Comparison of ENCODE assay signal across 18 mouse cellular contexts in genomic region chr12:117262003-117262402, GRCm38 (mm10).
DNase-seq lines count a peak whose midpoint lies in the region; ATAC-seq and TF ChIP-seq lines count a peak whose summit lies in the region.
"Had no signal": no experiment of that assay in that cellular context is flagged by ENCODE, and none has a peak within 500 bp of the region (broad histone marks: within the 10 kb centered on the region; RNA-seq: fewer than 3 reads in every experiment).

No protein-coding gene starts in this region.

- H3K36me3 ChIP-seq in forebrain, embryonic 10.5 days (replicated peaks): peaks cover 64% of the 10 kb centered on the region
- peaks cover 2% of the 10 kb centered on the region; the same call in 1 of the 2 replicates for H3K36me3 ChIP-seq in forebrain, postnatal 0 days (ENCODE audit: insufficient read depth)
- no peaks in the 10 kb centered on the region for H3K36me3 ChIP-seq in neural tube, embryonic 13.5 days
- H3K36me3 ChIP-seq in hindbrain, embryonic 13.5 days: peaks cover 11% of the 10 kb centered on the region; the same call in 1 of the 2 replicates
- H3K36me3 ChIP-seq in heart, adult 2 months (ENCODE audit: control insufficient read depth, insufficient read depth, low read length): no peaks in the 10 kb centered on the region
- H3K36me3 ChIP-seq: embryonic facial prominence, embryonic 12.5 days; limb, embryonic 13.5 days had no signal

- no peak for TF ChIP-seq CTCF in forebrain, postnatal 0 days (IDR thresholded peaks at IDR 0.05; ENCODE audit: low read depth)
- TF ChIP-seq CTCF in heart, adult 2 months (IDR thresholded peaks at IDR 0.05): no peak

- peaks cover 60% of the 10 kb centered on the region for H3K4me1 ChIP-seq in forebrain, embryonic 10.5 days
- peaks cover 14% of the 10 kb centered on the region for H3K4me1 ChIP-seq in forebrain, postnatal 0 days (ENCODE audit: insufficient read depth)
- H3K4me1 ChIP-seq in neural tube, embryonic 13.5 days (replicated peaks): peaks cover 25% of the 10 kb centered on the region
- H3K4me1 ChIP-seq in hindbrain, embryonic 13.5 days (replicated peaks): peaks cover 29% of the 10 kb centered on the region
- H3K4me1 ChIP-seq in heart, adult 2 months (ENCODE audit: control insufficient read depth, insufficient read depth, low read length): no peaks in the 10 kb centered on the region

- DNase-seq in forebrain, embryonic 10.5 days (ENCODE audit: extremely low spot score, low spot score): no peak
- DNase-seq in forebrain, postnatal 0 days: no peak
- no peak for DNase-seq in neural tube, embryonic 10.5 days (ENCODE audit: extremely low spot score, low spot score)
- DNase-seq in ovary, adult 18-20 months (ENCODE audit: low spot score): no peak
- DNase-seq in adrenal gland, adult 2 months: no peak
- no peak for DNase-seq in heart, adult 2 months
- DNase-seq: adrenal gland, adult 8-10 months; gastrocnemius, adult 2 months; heart, adult 18-20 months; kidney, postnatal 14 days; layer of hippocampus, postnatal 36 days; liver, postnatal 0 days; lung, postnatal 4 days; right cerebral cortex, postnatal 25 days had no signal

- TF ChIP-seq EP300 in heart, adult 2 months (IDR thresholded peaks at IDR 0.05; ENCODE audit: insufficient read depth, low read depth, low read length): no peak

- TF ChIP-seq POLR2A in heart, adult 2 months (IDR thresholded peaks at IDR 0.05; ENCODE audit: insufficient read depth, low read depth, low read length): no peak

- no peaks in the 10 kb centered on the region for H3K79me2 ChIP-seq in heart, adult 2 months (replicated peaks; ENCODE audit: control insufficient read depth, insufficient read depth, low read length)

- H3K27ac ChIP-seq in forebrain, embryonic 10.5 days: peak overlapping the region; percentile 62; the same call in 1 of the 2 replicates
- no peak overlapping the region for H3K27ac ChIP-seq in forebrain, postnatal 0 days (ENCODE audit: low read depth, low read length)
- H3K27ac ChIP-seq in neural tube, embryonic 13.5 days (replicated peaks): no peak overlapping the region
- H3K27ac ChIP-seq in hindbrain, embryonic 13.5 days: peak overlapping the region; percentile 32; the same call in 1 of the 2 replicates
- no peak overlapping the region for H3K27ac ChIP-seq in heart, adult 2 months
- H3K27ac ChIP-seq: embryonic facial prominence, embryonic 12.5 days; gastrocnemius, adult 2 months; limb, embryonic 13.5 days had no signal

- no peaks in the 10 kb centered on the region for H3K9me3 ChIP-seq in forebrain, embryonic 10.5 days
- H3K9me3 ChIP-seq in forebrain, postnatal 0 days (ENCODE audit: low read length): no peaks in the 10 kb centered on the region
- no peaks in the 10 kb centered on the region for H3K9me3 ChIP-seq in neural tube, embryonic 13.5 days
- H3K9me3 ChIP-seq in hindbrain, embryonic 13.5 days: no peaks in the 10 kb centered on the region
- H3K9me3 ChIP-seq: embryonic facial prominence, embryonic 12.5 days; limb, embryonic 13.5 days had no signal

- H3K4me3 ChIP-seq in forebrain, embryonic 10.5 days: no peak overlapping the region
- H3K4me3 ChIP-seq in forebrain, postnatal 0 days (ENCODE audit: low read depth, low read length): no peak overlapping the region
- H3K4me3 ChIP-seq in neural tube, embryonic 13.5 days: no peak overlapping the region
- no peak overlapping the region for H3K4me3 ChIP-seq in hindbrain, embryonic 13.5 days
- H3K4me3 ChIP-seq in heart, adult 2 months: no peak overlapping the region
- H3K4me3 ChIP-seq: embryonic facial prominence, embryonic 12.5 days; gastrocnemius, adult 2 months; limb, embryonic 13.5 days had no signal

- peaks cover 5% of the 10 kb centered on the region for H3K27me3 ChIP-seq in forebrain, embryonic 10.5 days (ENCODE audit: poor library complexity, severe bottlenecking)
- H3K27me3 ChIP-seq in forebrain, postnatal 0 days (ENCODE audit: insufficient read depth, low read length): no peaks in the 10 kb centered on the region
- peaks cover 3% of the 10 kb centered on the region; the same call in 1 of the 2 replicates for H3K27me3 ChIP-seq in neural tube, embryonic 13.5 days
- no peaks in the 10 kb centered on the region for H3K27me3 ChIP-seq in hindbrain, embryonic 13.5 days
- no peaks in the 10 kb centered on the region for H3K27me3 ChIP-seq in heart, adult 2 months (ENCODE audit: control insufficient read depth, insufficient read depth, low read length)
- H3K27me3 ChIP-seq: limb, embryonic 13.5 days had no signal

- intact Hi-C loops in heart, adult 2 months (cut with DNase I): no loop called here

- H3K9ac ChIP-seq in forebrain, postnatal 0 days: no peak overlapping the region
- H3K9ac ChIP-seq in neural tube, embryonic 13.5 days: no peak overlapping the region
- no peak overlapping the region for H3K9ac ChIP-seq in hindbrain, embryonic 13.5 days
- no peak overlapping the region for H3K9ac ChIP-seq in heart, adult 2 months (ENCODE audit: low read depth, low read length)
- H3K9ac ChIP-seq: embryonic facial prominence, embryonic 12.5 days; limb, embryonic 13.5 days; liver, postnatal 0 days had no signal

- H3K4me2 ChIP-seq in forebrain, postnatal 0 days (ENCODE audit: low read depth): no peak overlapping the region
- H3K4me2 ChIP-seq in neural tube, embryonic 13.5 days: no peak overlapping the region
- no peak overlapping the region for H3K4me2 ChIP-seq in hindbrain, embryonic 13.5 days
- H3K4me2 ChIP-seq: embryonic facial prominence, embryonic 12.5 days; limb, embryonic 13.5 days had no signal

- WGBS in forebrain, embryonic 10.5 days: 90% methylated on average over 2 of the region's 2 CpGs
- 73% methylated on average over 2 of the region's 2 CpGs for WGBS in forebrain, postnatal 0 days
- WGBS in neural tube, embryonic 13.5 days: 70% methylated on average over 2 of the region's 2 CpGs
- 69% methylated on average over 2 of the region's 2 CpGs for WGBS in hindbrain, embryonic 13.5 days
- 91% methylated on average over 2 of the region's 2 CpGs for WGBS in heart, adult 2 months

- no peak for ATAC-seq in forebrain, postnatal 0 days
- ATAC-seq in neural tube, embryonic 13.5 days (ENCODE audit: low read depth): 0 out of 2 replicates have a peak, but pooled peaks have one; percentile 25
- ATAC-seq in hindbrain, embryonic 13.5 days (ENCODE audit: low FRiP score): no peak
- ATAC-seq: liver, postnatal 0 days had no signal

Comparison
In these comparisons a context has a peak if more than half of its experiments do, and no peak if none do; other contexts are left out.
1. H3K27ac ChIP-seq: peak in forebrain, embryonic 10.5 days (single experiment) and hindbrain, embryonic 13.5 days (single experiment); none in forebrain, postnatal 0 days (single experiment), neural tube, embryonic 13.5 days (single experiment) and heart, adult 2 months (single experiment).